Mouse (Mus musculus) cerebellum, adult 2 months (tissue): ENCODE results near the gene Fsip1. TPM values are rescaled to one million over a fixed set of nuclear protein-coding genes. Genes with fewer than 3 reads are reported as not detected.

Experiments
- DNase-seq, 2 experiments: peaks; one replicate each; pipeline ENCODE4 v3.0.0; 2021
- H3K27ac ChIP-seq: fragments of 200-500 bp; 2 replicates; pipeline ENCODE4 v1.5.1; 2012; ENCODE audit warnings: low read length, control low read depth, inconsistent platforms; ENCODE audit not compliant: insufficient read depth
- H3K27me3 ChIP-seq: fragments of 200-500 bp; 2 replicates; pipeline ENCODE4 v1.6.1; 2012; ENCODE audit warnings: inconsistent platforms, mild to moderate bottlenecking, low read length, moderate library complexity; ENCODE audit not compliant: control insufficient read depth, insufficient read depth
- H3K4me1 ChIP-seq: fragments of 200-500 bp; 2 replicates; pipeline ENCODE4 v1.6.1; 2011; ENCODE audit warnings: low read length; ENCODE audit not compliant: control insufficient read depth, insufficient read depth
- H3K4me3 ChIP-seq: fragments of 200-500 bp; replicated peaks from 2 replicates; pipeline ENCODE3; 2011; ENCODE audit warnings: mild to moderate bottlenecking, low read depth, low read length, control low read depth; ENCODE audit not compliant: insufficient read depth
- CTCF ChIP-seq: fragments of 200-500 bp; IDR thresholded peaks from 2 replicates; pipeline ENCODE4 v1.5.1; 2011; ENCODE audit warnings: low read depth, mild to moderate bottlenecking, control low read depth, low read length, moderate library complexity, borderline replicate concordance; ENCODE audit not compliant: insufficient read depth
- POLR2A ChIP-seq: fragments of 200-500 bp; IDR thresholded peaks from 2 replicates; pipeline ENCODE4 v1.6.1; 2011; ENCODE audit warnings: low read length, control low read depth, borderline replicate concordance; ENCODE audit not compliant: insufficient read depth
- WGBS: fragments of 180-500 bp; shearing (Covaris S2); methylation state at CpG from one replicate; pipeline ENCODE4 v1.1.7; 2018; 5-methylcytosine and 5-hydroxymethylcytosine counted together
- polyA plus RNA-seq: library from polyadenylated mRNA; depleted of rRNA; stranded (reverse); fragments of >200 nt; gene quantifications from 2 replicates; pipeline ENCODE4 v1.2.3, GENCODE M21; 2012; rRNA removed

Fsip1 gene
- polyA plus RNA-seq, 1 experiment, result 0.38 TPM

GRCm38 (mm10) chr2:118087044-118087726, 169.6 kb downstream of the Fsip1 start:
- Histone ChIP-seq H3K27ac (no peak overlapping the region), H3K27me3 (no peaks in the 10 kb centered on the region), H3K4me1 (no peaks in the 10 kb centered on the region), H3K4me3 (no peak overlapping the region)
- no peak for DNase-seq
- WGBS, result 78% methylated on average over 10 of the region's 10 CpGs
- TF ChIP-seq CTCF (no peak), POLR2A (no peak)

DNA sequence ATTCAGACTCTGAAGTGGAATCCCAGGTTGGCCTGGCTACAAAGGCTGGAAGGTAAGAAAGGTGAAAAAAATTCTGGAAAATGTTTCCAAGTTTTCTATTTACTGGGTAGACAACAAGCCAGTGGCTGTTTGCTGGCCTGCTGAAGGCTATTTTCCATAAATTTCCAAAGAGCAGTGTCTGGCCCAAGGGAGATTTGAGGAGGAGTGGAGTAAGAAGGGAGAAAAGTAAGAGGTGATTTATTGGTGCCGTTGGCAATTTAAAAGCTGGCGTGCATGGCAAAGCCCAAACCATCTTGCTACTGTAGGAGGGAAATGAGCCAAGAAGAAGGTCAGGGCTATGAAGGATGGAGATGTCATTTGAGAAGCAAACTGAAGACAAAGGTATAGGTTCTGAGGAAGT, 171.1 kb downstream of the Fsip1 start:
- 82% methylated on average over 2 of the region's 2 CpGs for WGBS
- no peak for DNase-seq
- Histone ChIP-seq H3K4me3 (no peak overlapping the region), H3K27me3 (no peaks in the 10 kb centered on the region), H3K27ac (no peak overlapping the region), H3K4me1 (no peaks in the 10 kb centered on the region)
- TF ChIP-seq POLR2A (no peak), CTCF (no peak)

GRCm38 (mm10) chr2:118084693-118085092, 172.1 kb downstream of the Fsip1 start:
- no peak for TF ChIP-seq CTCF
- no peak for TF ChIP-seq POLR2A
- H3K27ac ChIP-seq, result no peak overlapping the region
- 62% methylated on average over 3 of the region's 3 CpGs for WGBS
- DNase-seq, result no peak
- H3K27me3 ChIP-seq, result no peaks in the 10 kb centered on the region
- H3K4me3 ChIP-seq, result no peak overlapping the region
- no peaks in the 10 kb centered on the region for H3K4me1 ChIP-seq

DNA sequence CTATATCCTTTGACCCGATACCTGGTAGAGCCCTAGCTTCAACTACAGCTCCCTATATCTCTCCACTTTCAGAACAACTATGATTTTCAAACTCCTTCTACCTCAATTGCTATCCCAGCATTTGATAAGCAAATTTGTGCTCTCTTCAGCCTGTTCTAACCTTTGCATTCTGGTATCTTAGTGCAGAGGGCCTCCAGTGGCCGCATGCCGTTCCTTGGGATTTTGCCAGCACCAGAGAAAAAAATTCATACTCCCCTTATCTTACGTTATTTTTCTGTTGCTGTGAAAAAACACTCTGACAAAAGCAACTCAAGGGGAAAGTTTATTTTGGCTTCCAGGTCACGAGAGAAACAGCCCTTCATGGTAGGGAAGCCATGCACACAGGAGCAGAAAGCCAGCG, 173.1 kb downstream of the Fsip1 start:
- H3K27me3 ChIP-seq, result no peaks in the 10 kb centered on the region
- H3K27ac ChIP-seq, result no peak overlapping the region
- WGBS, result 57% methylated on average over 6 of the region's 6 CpGs
- no peak for DNase-seq
- TF ChIP-seq CTCF, result no peak
- no peak for TF ChIP-seq POLR2A
- H3K4me1 ChIP-seq, result no peaks in the 10 kb centered on the region
- no peak overlapping the region for H3K4me3 ChIP-seq

GRCm38 (mm10) chr2:118081581-118081980, 175.2 kb downstream of the Fsip1 start:
- no peak for TF ChIP-seq CTCF
- no peak for TF ChIP-seq POLR2A
- DNase-seq, result no peak
- no peak overlapping the region for H3K27ac ChIP-seq
- H3K4me3 ChIP-seq, result no peak overlapping the region
- WGBS, result 80% methylated on average over 5 of the region's 5 CpGs
- H3K4me1 ChIP-seq, result no peaks in the 10 kb centered on the region
- H3K27me3 ChIP-seq, result no peaks in the 10 kb centered on the region

Other genes with a start within 250 kb of the Fsip1 start
- 0.98 and 1.1 TPM in 2 replicates for gene Thbs1, start 145.1 kb downstream of the Fsip1 start, polyA plus RNA-seq
- gene Gpr176, start 116.5 kb upstream of the Fsip1 start, polyA plus RNA-seq, result 4.4 and 5.6 TPM in 2 replicates
- gene Eif2ak4, start 131.7 kb upstream of the Fsip1 start, polyA plus RNA-seq, result 21.5 and 23.0 TPM in 2 replicates
- 219 and 221 TPM in 2 replicates for gene Srp14, start 222.7 kb upstream of the Fsip1 start, polyA plus RNA-seq